Mouse (Mus musculus): ENCODE data around the gene Cdca8.
"Not testable (repeated sequence)": the region's sequence is repeated elsewhere in the genome, so short reads cannot be mapped to it uniquely, and the experiment has no call there.

The Cdca8 gene

GRCm38 (mm10) chr4:124939211-124939610 lies at the start of gene Cdca8:
Gene Cdca8, minus strand, starts transcription at chr4:124939311.
- not testable (repeated sequence) for DNase-seq

GRCm38 (mm10) chr4:124988382-124988781 lies 49.3 kb upstream of the Cdca8 start:
- DNase-seq = no peak

DNA sequence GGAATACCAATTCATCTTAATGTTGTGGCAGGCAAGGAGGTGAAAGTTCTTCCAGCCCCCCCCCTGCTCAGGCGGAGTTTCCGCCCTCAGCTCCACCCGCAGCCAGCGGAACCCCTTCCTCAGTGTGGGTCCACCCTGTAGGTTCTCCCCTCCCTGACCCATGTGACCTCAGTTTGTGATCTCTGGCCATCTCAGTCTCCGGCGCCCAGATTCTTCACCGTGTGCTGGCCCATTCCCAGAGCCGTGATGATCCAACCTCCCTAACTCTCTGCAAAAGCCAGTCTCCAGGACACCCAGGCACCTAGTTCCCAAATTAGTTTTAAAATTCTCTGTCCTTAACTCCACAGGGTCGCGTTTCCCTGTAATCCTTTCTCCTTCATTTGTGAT lies 48.6 kb upstream of the Cdca8 start:
- no peak for DNase-seq

GRCm38 (mm10) chr4:124986739-124987710 lies 47.9 kb upstream of the Cdca8 start:
- DNase-seq = no peak

GRCm38 (mm10) chr4:124985671-124986602 lies 46.8 kb upstream of the Cdca8 start, which contains the start of gene Rspo1:
Gene Rspo1, plus strand, starts transcription at chr4:124986430.
- peak; percentile 20 for DNase-seq

DNA sequence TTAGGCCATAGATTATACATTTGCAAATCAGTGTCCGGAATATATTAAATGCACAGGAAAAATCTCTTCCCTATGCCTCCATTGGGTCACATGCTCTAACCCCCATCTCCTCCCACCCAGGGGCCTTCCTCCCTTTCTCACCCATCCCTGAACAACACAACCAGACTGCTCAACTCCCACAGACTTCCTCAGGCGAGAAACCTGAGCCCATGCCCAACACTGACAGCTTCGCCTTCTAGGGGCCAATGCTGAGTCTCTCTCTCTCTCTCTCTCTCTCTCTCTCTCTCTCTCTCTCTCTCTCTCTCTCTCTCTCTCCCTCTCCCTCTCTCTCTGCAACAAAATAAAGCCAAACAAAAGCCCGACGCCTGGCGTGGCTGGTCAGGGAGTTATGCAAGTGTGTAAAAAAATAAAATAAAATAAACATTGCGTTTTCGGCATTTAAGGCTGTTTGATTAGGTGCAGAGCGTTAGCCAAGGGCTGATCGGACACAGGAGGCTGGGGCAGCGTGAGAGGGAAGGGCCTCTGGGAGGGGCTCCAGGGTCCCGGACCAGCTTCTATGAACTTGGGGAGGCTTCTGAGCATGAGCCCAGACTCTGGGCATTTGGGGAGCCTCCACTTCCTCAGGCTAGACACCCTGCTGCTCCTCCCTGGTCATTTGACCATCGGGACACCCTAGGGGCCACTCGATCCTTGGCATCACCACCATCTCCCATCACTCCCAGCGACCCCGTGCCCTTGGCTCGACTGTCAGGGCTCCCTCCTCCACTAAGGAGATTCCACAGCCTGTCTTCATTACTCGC lies 46.0 kb upstream of the Cdca8 start:
- no peak for DNase-seq

DNA sequence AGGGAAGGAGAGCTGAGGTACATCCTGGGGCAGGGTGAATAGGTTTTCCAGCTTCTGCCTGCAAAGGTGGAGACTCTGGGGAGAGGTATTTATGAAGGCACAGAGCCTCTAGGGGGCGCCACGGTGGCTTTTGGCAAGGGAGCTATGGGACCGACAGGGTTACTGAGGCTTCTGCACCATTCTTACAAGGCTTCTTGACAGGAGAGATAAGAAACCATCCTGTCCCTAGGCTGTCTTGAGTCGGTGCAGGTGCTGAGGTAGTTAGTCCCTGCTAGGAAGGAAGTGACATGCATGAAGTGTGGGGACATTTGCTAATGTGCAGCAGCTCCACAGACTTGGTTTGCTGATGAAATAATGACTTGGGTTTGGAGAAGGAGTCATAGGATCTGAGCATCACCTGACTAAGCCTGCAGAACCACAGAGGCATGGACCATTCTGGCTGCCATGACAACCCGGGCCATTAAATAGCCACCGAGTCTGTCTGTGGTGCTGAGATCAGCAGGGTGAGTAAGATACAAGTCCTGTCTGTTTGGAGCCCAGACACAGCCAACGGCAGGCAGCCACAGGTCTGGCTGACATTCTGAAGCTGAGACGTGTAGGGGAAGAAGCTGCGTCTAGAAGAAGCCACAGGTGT lies 44.9 kb upstream of the Cdca8 start:
- DNase-seq = no peak

GRCm38 (mm10) chr4:124978201-124978600 lies 39.1 kb upstream of the Cdca8 start:
- peak; percentile 54 for DNase-seq

DNA sequence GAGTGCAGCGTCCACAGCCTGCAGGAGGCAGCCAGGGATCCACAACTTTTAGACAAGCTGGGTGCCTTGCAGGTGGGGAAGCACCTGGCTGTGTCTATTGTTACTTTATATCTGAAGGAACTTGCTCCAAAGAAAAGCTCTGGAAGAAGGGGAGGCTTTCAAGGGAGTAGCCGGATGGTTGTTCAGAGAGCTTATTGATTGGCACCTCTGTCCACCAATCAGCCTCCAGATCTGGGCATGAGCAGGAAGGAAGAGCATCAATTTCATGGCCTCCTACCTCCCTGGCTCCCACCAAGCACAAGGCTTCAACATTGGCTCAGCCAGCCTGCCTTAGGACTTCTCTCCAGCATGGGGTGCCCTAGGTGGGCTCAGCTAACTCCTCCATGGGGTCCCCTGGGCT lies 34.2 kb upstream of the Cdca8 start:
- DNase-seq = no peak

DNA sequence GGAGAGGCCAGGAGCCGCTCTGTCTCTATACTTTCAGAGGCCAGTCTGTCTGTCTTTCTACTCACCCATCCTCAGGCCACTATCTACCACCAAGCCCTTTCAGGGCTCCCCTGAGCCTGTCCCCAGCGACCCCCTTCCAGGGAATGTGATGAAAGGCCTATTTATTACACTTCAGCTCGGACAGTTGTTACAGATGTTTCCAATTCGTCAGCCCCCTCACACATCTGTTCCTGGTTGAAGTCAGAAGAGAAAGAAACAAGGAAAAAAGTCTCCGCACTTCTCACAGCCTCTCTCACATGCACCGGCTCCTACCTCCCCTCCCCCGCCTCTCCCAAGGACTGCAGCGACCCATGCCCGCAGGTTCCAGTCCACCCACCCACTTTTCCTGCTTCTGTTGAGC lies 33.2 kb upstream of the Cdca8 start:
- DNase-seq = no peak

DNA sequence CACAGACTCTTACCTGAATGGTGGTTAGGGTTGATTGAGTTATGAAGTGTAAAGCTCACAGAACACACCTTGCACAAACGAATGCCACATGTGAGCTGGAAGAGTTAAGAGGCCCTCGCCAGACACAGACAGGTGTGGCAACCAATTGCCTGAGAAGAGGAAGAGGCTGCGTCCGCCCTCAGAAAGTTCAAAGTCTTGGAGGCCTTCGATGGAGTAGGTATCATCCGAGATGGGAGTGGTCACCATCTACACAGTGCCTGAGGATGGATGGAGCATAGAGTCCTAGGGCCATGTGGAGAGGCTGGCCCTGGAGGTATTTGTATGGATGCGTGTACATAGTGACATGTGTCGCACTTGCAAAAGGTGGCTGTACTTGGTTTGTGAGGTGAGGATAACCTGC lies 32.0 kb upstream of the Cdca8 start:
- no peak for DNase-seq

- no peak for DNase-seq
Observed at GRCm38 (mm10) chr4:124970677-124971076, 31.6 kb upstream of the Cdca8 start.

- DNase-seq = no peak
Observed at GRCm38 (mm10) chr4:124970194-124970593, 31.1 kb upstream of the Cdca8 start.

DNA sequence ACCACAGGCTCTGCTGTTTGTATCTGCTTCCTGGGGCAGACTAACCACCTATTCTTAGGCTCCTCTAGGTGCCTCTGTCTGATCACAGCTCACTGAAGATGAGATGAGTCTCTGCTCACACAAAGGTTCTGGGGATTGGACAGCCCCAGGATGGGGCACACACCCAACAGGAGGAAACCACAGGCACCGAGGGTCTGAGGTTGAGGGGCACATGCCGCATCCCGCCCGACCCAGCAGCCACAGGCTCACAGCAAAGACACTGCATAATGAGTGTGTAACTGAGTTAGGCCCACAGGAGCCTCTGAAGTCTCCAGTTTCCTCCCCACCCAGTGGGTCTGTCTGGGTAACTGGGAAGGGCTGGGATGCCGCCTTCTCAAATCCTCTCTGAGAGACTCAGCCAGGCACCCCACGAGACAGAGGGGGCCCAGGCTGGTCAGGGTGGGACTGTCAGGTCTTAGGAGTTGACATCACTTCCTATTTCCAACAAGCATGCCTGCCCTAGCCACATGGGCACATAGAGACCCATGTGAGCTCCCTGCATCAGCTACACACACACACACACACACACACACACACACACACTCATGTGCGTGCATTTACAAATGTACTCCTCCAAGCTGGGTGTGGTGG lies 30.2 kb upstream of the Cdca8 start:
- DNase-seq = no peak

- DNase-seq = no peak
Observed at GRCm38 (mm10) chr4:124968711-124969110, 29.6 kb upstream of the Cdca8 start.

DNA sequence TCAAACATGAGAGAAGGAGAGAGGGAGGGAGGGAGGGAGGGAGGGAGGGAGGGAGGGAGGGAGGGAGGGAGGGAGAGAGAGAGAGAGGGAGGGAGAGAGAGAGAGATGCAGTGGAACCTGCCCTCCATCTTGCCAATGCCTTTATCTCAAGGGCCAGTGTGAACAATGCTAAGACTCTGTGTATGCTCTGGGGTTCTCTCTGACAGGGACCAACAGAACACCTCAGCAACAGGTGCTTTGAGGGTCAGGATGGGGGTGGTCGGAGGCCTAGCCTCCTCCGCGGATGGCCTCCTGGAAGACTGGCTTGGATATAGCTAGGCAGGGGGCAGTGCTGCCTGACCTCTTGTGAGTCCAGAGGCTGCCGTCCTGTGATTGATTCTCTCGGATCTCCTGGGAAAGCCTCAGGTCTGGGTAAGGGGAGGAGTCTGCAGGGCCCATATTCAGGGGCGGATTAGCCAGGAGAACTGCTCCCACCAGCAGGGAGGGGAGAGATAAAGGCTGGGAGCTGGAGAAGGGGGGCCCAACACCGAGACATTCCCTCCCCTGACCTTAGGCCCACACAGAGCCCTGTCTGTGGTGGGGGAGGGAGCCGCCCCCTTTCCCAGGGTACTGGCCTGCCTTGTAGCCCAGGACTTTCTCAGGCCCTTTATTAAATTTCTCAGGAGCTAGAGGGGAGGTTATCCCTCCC lies 25.9 kb upstream of the Cdca8 start:
- no peak for DNase-seq

DNA sequence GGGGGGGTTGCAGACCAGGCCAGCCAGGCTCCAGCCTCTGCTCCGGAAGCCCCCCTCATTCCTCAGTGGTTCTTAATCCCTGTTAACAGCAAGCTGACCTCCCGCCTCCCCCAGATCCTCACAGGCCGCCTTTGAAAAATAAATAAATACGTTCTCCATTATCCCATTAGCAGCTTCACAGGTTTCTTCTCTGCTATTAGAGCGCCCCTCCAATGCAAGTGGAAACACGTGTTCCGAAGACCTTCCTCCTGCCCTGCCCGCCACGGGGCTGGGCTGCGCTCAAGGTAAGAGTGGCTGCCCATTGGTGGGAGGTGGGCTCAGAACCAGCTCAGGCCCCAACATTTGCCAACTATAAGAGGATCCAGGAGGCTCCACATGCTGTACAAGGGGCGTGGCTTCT lies 23.5 kb upstream of the Cdca8 start:
- DNase-seq = no peak

- DNase-seq = no peak
Observed at GRCm38 (mm10) chr4:124960940-124961339, 21.8 kb upstream of the Cdca8 start.

- peak; percentile 83 for DNase-seq
Observed at GRCm38 (mm10) chr4:124959062-124959461, 20.0 kb upstream of the Cdca8 start.

- peak; percentile 36 for DNase-seq
Observed at GRCm38 (mm10) chr4:124957284-124957683, 18.2 kb upstream of the Cdca8 start.

- DNase-seq = no peak
Observed at GRCm38 (mm10) chr4:124953546-124953945, 14.4 kb upstream of the Cdca8 start.
